Mouse (Mus musculus) layer of hippocampus, adult 18-20 months (tissue): ENCODE measurements at regions not wholly inside any gene's neighbourhood (a gene's known extent, or its start where the extent isn't known, plus 50 kb on each side); places are given as distances from the start of the nearest gene placed in this dataset.
"Not testable (repeated sequence)": the region's sequence is repeated elsewhere in the genome, so short reads cannot be mapped to it uniquely, and the experiment has no call there.

Experiments
- DNase-seq, 2 experiments: peaks; one replicate each; pipeline ENCODE4 v3.0.0; 2022; ENCODE audit warnings: low spot score in 2 of 2

DNA sequence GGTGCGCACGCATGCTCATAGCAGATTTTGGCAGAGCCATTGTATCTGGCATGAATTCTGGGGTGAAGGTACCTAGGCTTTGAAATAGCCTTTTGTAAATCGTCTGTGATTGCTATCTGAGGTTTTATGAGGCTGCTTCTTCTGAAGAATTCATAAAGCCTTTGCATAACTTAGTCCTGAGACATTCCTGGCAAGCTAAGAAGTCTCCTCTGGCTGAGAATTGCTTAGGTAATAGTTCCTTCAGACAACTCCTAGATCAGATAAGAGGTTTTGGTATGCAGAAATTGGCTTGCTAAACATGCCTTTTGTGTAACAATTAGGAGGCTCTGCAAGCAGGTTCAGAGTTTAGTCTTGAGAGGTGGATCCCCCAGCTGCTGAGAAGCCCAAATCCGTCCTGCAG is 82.7 kb downstream of the Pmp22 start:
- DNase-seq = no peak

DNA sequence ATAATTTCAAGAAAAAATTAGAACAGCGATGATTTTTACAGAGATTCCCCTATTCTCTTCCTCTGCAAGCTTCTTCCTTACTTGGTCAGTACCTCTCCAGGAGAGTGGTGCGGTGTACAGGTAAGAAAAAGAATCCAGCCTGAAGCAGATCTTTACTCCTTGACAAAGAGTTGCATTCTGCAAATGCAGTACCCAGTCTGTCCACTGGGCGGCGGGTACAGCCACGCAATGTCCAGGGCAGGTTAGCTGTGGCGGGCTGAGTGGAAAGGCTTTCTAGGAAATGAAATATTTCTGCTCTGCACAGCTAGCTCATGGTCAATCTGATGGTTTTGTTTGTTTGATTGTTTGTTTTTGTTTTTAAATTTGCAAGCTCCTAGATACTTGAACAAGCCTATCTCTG is 84.3 kb downstream of the Pmp22 start:
- DNase-seq = peak; percentile 60 to 85

DNA sequence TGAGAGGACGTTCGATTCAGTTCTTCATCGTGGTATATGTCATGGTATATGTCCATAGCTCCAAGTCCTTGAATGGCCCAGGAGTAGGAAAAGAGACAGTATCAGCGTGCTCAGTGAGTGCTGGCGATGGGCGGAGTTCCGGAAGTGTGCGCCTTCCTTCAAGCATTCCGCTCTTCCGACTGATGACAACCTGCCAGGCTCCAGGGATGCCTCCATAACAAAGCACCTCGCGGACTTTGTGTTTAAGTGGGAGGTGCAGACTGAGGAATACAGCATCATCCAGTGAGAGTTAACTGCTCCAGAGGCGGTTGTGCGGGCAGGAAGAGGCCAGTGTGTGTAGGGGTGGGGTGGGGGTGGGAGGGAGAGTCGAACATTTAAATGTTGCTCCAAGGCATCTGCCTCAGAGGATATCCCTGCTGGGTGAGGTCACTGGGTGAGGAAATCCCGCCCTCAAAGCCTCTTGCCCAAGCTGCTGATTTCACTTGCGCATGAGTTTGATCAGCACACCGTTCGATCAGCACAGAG is 85.2 kb downstream of the Pmp22 start:
- no peak for DNase-seq

DNA sequence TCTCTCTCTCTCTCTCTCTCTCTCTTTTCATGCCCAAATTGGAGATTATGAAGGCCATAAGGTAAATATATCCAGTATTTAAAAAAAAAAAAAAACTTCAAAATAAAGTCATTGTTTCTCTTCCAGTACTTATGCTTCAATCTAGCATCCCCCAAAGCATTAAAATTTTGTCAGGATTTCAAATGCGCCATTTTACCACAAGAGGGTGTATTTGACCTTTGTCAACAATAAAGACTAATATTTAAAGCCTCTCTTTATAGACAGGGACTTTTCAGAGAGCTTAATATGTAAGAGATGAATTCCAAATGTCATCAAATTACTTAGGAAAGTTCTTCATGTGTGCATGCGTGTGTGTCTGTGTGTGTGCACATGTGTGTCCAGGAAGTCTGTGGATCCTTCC is 87.2 kb downstream of the Pmp22 start:
- no peak for DNase-seq

DNA sequence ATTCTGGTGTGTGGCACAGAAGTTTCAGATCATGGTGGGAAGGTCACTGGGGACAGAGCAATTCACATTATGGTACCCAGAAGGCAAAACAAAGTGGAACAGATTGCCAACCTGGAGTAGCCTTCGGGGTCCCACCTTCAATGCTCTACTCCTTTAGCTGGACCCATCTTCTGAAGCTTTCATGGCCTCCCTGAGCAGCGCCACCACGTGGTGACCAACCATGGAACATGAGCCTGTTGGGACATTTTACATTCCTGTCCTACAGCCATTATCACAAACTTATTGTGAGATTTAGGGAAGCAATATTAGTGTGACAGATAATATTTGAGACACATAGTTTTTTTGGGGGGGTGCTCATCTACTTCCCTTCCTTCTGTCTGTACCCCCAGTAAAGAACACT is 88.3 kb downstream of the Pmp22 start:
- DNase-seq = no peak

DNA sequence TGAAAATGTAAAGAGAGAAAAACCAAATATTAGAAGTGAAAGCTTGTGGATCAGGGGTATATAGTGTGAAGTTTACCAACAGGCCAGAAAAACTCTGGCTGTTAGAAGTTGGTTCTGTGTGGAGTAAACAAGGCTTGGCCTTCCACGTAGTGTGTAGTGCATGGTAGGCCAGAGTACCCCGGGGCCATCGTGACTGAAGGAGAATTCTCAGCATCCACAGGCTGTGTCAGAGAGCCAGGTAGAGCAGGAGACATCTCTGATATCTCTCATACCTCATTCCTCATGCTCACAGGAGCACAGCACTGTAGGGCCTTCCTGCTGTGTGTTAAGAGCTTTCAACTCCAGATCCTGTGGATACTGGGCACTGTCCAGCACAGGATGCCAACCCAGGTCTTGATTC is 97.7 kb downstream of the Pmp22 start:
- no peak for DNase-seq

DNA sequence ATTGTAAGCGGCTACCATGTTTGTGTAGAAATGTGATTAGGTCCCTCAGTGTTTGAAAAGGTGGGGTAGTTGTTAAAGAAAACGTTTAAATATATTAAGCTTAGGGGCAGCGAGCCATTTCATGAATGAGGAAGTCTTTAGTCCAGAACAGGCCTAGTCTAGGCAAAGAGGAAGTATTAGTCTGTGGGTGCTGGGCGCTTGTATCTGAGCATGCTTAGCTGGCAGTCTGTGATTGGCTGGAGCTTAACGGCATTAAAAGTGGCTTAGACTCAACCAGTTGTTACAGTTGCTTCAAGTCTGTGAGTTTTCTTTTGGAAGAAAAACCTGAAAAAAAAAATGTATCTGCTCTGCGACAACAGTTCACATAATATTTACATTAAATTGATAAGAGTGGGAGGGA is 102.0 kb downstream of the Pmp22 start:
- no peak for DNase-seq

DNA sequence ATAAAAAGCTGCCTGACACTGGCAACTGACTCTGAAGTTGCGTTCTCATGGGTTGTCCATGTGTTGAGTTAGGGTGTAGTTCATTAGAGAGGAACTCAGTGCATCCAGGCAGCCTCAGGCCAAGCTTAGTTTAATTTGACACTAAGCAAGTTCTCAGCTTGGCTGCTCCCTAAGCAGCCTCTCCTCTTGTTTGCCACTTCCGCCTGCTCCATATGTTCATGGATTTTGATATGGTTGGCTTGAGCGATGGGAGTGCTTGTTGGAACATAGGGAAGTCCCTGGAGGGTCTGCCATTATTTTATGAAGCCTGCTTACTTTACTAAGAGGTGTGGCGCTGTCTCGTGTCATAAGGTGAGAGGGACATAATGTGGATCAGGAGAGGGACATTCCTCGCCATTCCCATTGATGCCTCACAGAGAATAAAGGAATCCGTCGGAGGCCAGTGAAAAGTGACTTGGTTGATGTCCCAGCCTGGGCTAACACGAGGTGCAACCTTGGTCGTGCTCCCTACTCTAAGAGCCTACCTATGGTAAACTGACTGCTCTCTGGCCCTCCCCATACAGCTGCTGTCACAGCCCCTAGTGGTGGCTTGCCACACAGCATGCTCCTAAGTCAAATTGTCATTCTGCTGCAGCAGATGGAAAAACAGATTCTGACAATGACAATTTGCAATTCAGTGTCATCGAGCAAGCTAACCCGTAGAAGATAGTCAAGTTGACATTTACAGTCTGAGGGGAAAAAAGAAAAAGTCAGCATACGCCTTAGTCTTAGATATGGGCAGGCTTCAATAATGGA is 104.6 kb downstream of the Pmp22 start:
- peak in 1 of 2 experiments; percentile 45 for DNase-seq

DNA sequence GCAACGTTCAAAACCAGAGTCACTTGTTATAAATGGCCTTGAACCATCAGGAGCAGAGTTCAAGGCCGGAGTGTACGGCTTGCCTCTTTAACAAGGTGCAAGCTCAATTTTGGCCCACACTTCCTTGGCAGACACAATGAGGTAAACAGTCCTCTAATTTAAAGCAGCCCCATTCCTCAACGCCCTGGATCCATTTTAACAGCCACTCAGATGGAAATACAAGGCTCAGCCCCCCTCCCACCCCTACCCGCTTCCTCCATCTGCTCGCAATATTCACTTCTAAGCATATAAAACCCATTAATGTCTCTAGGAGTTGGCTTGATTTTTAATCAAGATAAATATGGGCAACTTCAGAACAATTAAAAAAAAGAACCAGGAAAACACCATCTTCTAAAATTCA is 105.7 kb downstream of the Pmp22 start:
- peak in 1 of 2 experiments; percentile 8 for DNase-seq

DNA sequence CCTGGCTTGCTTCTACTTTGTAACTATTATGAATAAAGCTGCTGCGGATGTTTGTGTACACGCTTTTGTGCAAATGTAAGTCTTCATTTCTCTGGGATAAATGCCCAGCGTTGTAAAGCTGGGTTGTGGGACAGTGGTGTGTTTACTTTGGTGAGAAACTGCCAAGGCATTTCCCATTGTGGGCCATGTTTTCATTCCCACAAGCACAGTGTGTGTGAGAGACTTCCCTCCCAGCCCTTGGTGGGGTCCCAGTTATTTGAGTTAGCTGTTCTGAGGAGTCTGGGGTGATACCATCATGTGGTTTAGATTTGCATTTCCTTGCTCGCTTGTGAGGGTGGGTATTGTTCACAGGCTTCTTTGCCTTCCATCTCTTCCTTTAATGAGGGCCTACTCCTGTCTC is 109.9 kb downstream of the Pmp22 start:
- DNase-seq = no peak

DNA sequence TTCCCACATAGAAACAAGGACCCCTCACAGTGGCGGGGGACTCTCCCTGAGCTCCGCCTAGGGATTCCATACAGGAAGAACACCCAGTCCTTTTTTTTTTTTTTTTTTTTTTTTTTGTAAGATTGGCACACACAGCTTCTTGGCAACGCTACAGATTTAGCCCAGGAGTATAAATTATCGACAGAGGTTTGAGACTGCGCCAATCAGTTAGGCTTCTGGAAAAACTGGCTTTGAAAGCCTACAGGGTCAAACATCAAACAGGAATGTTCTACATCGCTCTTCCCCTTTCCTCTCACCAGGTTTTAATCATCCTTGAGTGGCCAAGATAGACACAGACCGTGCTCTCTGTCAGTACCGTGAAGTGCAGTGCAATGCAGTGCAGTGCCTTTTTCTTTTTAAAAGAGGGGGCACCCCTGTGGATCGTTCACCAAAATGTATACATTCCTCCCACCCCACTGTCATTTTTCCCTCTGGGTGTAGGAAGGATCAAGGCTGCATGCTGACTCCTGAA is 115.2 kb downstream of the Pmp22 start:
- no peak for DNase-seq

DNA sequence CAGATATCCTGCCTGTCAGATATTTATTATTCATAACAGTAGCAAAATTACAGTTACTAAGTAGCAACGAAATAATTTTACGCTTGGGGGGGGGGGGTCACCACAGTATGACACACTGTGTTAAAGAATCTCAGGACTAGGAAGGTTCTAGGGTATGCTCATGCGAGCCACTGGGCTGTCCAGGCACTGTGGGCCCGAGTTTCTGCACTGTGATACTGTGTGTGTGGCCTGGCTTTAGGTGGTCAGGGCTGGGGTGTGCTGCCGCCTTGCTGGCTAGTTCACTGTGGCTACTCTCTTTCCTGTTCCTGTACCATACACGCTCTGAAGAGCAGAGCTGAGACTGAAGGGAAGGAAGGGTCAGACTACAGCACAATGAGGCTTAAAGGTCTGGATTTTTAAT is 116.3 kb downstream of the Pmp22 start:
- no peak for DNase-seq

DNA sequence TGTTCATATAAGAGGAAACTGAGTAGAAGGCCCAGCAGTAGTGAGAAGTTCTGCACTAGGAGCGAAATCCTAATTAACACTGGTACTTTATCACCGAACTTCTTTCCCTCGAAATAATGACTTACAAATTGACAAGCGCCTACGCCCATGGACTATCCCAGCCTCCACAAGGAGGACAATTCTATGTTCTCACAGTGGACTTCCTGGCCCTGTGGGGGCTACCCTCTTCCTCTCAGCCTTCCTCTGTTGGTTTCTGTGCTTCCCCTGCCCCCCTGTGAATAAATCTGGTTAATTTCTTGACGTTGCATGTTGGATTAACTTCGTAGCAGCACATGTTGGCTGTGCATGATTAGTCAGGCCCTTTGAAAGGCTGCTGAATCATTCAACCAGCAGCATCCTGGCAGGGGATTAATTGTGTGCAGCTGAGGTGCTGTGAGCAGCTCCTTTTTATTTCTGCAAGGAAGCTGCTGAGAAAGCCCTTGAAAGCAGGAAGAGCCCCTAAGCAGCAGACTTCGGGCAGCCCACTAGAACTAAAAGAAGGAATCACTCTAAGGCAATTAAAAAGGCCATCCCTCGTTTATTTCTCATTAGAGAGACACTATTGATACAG is 117.4 kb downstream of the Pmp22 start:
- no peak for DNase-seq

DNA sequence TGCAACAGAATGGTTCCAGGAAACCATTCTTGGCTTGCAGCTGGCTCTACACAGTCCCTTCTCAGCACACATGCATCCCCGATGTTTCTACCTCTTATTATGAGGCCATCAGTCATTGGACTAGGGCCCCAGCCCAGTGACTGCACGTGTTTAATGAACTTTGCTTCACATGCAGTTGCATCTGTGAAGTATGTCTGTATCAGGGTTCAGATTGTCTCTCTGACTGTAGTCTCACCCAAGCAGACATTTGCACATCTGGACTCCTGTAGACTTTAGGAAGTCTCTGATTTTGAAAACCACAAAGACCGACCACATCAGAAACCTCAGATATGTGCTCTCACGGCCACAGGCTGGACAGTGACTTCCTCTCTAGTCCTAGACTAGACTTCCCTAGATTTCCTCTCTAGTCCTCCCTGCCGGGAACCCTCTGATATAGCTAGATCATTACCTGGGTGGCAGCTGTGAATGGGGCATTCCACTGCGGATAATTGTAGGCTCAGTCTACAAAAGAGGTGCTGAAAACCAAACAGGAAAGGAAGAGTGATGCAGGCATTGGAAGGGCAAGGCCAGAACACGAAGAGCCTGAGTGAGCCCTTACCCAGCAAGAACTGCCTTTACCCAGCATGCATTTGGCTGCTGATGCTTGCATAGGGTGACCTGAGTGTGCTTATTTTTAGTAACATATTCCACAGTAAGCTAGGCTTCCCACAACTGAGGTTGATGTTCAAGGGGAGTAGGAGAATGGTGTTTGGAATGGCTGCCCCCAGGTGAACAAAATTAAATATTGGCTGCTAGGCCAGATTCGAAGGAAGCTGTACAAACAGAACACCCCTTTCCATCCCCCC is 123.5 kb downstream of the Pmp22 start:
- DNase-seq = no peak

DNA sequence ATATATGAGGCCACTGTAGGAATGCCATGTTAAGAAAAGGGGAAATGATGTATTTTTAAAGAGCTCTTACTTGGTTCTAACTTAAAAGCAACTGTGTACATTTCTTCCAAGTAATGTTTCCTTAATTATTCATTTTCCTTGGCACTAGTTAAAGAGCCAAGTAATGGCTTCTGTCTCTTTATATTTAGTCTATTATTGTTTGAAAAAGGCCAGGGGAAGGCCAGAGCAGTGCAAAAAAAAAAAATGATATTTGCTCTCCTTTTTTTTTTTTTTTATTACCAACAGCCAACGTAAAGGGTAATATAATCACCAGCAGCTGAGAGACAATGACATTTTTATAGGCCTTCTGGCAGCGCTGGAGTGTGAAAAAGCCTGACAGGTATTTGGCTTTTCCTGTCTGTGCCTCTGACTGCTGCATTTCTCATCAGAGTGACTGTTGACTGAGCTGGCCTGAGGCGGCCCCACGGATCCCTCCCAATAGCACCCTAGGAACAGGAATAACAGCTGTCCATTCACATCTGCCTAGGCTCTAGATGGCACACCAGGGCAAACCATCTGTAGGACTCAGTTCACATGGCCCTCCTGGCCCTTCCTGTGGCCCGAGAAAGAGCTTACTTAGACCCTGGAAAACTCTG is 124.3 kb downstream of the Pmp22 start:
- no peak for DNase-seq

DNA sequence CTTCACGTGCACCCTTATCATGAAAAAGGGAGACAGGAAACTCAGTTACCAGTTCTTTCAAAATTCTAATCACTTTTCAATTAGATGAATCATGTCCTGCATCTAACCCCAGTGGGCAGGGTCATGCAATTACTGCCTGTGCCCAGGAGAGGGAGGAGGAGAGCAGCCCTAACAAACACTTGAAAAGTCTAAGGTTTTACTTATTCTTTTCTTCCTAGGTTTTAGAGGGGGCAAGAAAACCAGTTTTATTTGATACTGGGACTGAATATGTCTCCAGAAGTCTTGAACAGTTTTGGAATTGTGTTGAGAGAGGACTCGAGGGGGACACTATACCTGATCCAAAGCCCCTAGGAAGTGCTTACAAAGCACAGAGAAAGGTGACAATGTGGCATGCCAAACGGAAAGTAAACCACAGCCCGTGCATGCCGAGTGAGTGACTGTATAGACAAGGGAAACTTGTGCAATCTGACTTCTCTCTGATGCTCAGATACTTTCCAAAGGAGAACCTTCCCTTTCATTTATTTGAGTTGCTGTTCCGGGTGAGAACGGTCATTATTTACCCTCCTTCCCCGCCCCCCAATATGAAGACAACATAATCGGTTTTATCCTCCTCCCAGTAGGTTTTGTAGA is 135.8 kb downstream of the Pmp22 start:
- no peak for DNase-seq

DNA sequence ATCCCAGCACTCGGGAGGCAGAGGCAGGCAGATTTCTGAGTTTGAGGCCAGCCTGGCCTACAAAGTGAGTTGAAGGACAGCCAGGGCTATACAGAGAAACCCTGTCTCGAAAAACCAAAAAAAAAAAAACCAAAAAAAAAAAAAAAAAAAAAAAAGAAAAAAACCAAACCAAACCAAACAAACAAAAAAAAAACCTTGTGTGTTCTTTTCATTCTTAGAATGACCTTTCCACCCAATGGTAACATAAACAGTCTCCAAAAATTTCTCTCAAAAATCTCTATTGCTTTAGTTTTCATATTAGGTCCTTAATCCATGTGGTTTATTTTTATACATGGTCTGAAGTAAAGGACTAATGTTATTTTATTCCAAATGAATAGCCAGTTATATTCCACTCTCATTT is 137.5 kb downstream of the Pmp22 start:
- not testable (repeated sequence) for DNase-seq

DNA sequence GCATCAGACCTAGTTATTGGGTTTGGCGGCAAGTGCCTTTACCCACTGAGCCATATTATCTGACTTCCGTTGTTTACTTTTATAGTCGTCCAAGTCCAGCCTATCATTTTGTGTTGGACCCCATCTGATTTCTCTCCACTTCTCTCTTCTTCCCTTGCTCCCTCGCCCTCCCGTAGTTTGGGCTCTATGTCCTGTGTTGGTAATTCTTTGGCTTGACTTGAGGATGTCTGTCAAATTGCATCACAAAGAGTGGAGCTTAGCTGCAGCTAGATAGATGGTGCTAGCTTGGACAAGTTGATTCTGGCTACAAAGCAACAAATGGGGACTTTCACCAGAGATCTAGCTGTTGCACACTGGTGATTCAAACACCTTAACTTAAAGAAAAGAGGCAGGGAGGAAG is 147.9 kb downstream of the Pmp22 start:
- no peak for DNase-seq

DNA sequence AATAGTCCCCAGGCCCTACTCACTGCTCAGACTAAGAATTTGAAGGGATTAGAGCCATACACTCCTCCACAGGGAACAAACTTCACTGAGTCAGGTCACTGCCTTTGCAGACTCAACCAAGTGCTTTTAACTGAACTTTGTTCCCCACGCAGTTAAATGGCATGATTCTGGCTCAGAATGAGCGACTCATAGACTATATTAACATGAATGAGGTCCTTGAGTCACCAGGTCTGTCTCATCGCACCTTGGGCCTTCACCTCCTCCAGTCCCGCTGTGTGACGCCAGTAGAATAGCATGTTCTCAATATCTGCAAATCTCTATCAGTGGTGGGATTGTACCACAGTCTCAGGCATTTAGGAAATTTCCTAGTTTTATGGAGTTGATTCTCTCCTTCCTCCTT is 153.1 kb downstream of the Pmp22 start:
- DNase-seq = no peak

DNA sequence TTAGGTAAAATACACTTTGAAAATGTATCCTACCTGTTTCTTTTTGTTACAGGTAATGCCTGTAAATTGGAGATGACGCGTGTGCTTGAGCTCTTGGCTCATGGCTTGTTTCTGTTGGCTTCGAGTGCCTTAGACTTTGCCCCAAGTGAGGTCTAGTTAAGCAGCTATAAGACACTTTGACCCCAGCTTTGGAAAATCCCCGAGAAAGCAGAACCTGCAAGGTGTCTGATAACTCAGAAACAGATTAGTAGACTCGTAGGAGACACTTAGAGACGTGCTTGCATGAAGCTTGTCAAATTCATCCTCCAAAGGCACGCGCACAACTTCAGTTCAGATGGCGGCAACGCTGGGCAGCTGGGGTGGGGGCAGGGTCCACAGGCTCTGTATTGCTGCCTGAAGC is 153.8 kb downstream of the Pmp22 start:
- no peak for DNase-seq

DNA sequence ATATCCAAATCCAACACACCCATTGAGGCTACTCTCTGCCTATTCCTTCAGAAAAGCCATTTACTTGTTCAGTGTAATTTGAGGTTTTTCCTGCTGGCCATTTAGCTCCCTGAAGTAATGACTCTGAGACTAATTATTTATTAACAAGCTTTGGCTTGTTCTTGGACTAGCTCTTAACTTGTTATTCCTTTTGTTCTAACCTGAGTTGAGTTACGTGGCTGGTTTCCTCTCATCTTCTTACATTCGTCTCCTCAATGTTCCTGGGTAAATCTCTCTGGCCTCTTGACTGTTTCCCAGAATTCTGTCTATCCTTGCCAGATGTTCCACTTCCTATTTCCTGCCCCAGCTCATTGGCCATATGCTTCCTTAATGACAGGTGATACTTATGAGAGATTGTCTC is 157.2 kb downstream of the Pmp22 start:
- DNase-seq = no peak
